ENCODE assay signal across 11 mouse cellular contexts in genomic region chr2:65920651-65921412, GRCm38 (mm10).
A peak's percentile ranks its signal among the peaks of the same experiment; 100 is the strongest.
DNase-seq lines count a peak whose midpoint lies in the region; ATAC-seq and TF ChIP-seq lines count a peak whose summit lies in the region.
"Had no signal": no experiment of that assay in that cellular context is flagged by ENCODE, and none has a peak within 500 bp of the region (broad histone marks: within the 10 kb centered on the region; RNA-seq: fewer than 3 reads in every experiment).

No protein-coding gene starts in this region.

- no peak for ATAC-seq in heart, embryonic 13.5 days (ENCODE audit: extremely low read depth, insufficient number of reproducible peaks, low FRiP score, low TSS enrichment)
- ATAC-seq in heart, embryonic 12.5 days (ENCODE audit: insufficient number of reproducible peaks, low FRiP score): no peak
- no peak for ATAC-seq in stomach, embryonic 16.5 days (ENCODE audit: insufficient read depth, low FRiP score)
- no peak for ATAC-seq in stomach, postnatal 0 days (ENCODE audit: low FRiP score, low TSS enrichment)

- TF ChIP-seq CTCF in stomach, postnatal 0 days (IDR thresholded peaks at IDR 0.05; ENCODE audit: low read depth): no peak

- 40% methylated on average over 9 of the region's 9 CpGs for WGBS in heart, embryonic 13.5 days
- WGBS in heart, embryonic 12.5 days: 41% methylated on average over 9 of the region's 9 CpGs
- 28% methylated on average over 9 of the region's 9 CpGs for WGBS in stomach, embryonic 16.5 days
- 40% methylated on average over 9 of the region's 9 CpGs for WGBS in stomach, postnatal 0 days
- 29% methylated on average over 9 of the region's 9 CpGs for WGBS in limb, embryonic 10.5 days

- H3K36me3 ChIP-seq in heart, embryonic 13.5 days: no peaks in the 10 kb centered on the region
- H3K36me3 ChIP-seq in heart, embryonic 12.5 days: no peaks in the 10 kb centered on the region
- no peaks in the 10 kb centered on the region for H3K36me3 ChIP-seq in stomach, embryonic 16.5 days (ENCODE audit: control insufficient read depth, insufficient read depth, low read length)
- H3K36me3 ChIP-seq in stomach, postnatal 0 days (ENCODE audit: control insufficient read depth, insufficient read depth, low read length): no peaks in the 10 kb centered on the region
- no peaks in the 10 kb centered on the region for H3K36me3 ChIP-seq in limb, embryonic 10.5 days

- H3K27me3 ChIP-seq in heart, embryonic 13.5 days (replicated peaks): no peaks in the 10 kb centered on the region
- H3K27me3 ChIP-seq in heart, embryonic 12.5 days (replicated peaks): no peaks in the 10 kb centered on the region
- H3K27me3 ChIP-seq in stomach, embryonic 16.5 days (ENCODE audit: control insufficient read depth, insufficient read depth, low read length): no peaks in the 10 kb centered on the region
- H3K27me3 ChIP-seq in stomach, postnatal 0 days (ENCODE audit: control insufficient read depth, insufficient read depth, low read length): no peaks in the 10 kb centered on the region
- no peaks in the 10 kb centered on the region for H3K27me3 ChIP-seq in limb, embryonic 10.5 days (ENCODE audit: low read depth, poor library complexity, severe bottlenecking)

- H3K4me1 ChIP-seq in heart, embryonic 13.5 days: peaks cover 13% of the 10 kb centered on the region; the same call in 1 of the 2 replicates
- H3K4me1 ChIP-seq in heart, embryonic 12.5 days (replicated peaks): peaks cover 9% of the 10 kb centered on the region; the same call in 1 of the 2 replicates
- no peaks in the 10 kb centered on the region for H3K4me1 ChIP-seq in stomach, embryonic 16.5 days (ENCODE audit: control insufficient read depth, insufficient read depth, low read length)
- H3K4me1 ChIP-seq in stomach, postnatal 0 days (replicated peaks; ENCODE audit: control insufficient read depth, insufficient read depth): no peaks in the 10 kb centered on the region
- H3K4me1 ChIP-seq in limb, embryonic 10.5 days: peaks cover 18% of the 10 kb centered on the region

- no peak overlapping the region for H3K27ac ChIP-seq in heart, embryonic 13.5 days (replicated peaks)
- H3K27ac ChIP-seq in heart, embryonic 12.5 days (ENCODE audit: poor library complexity, severe bottlenecking): no peak overlapping the region
- H3K27ac ChIP-seq in stomach, embryonic 16.5 days (ENCODE audit: low read length): no peak overlapping the region
- no peak overlapping the region for H3K27ac ChIP-seq in stomach, postnatal 0 days (replicated peaks)
- H3K27ac ChIP-seq in limb, embryonic 10.5 days: peak overlapping the region; percentile 66
- H3K27ac ChIP-seq: heart, adult 2 months had no signal

- no peaks in the 10 kb centered on the region for H3K9me3 ChIP-seq in heart, embryonic 13.5 days
- H3K9me3 ChIP-seq in heart, embryonic 12.5 days (replicated peaks): no peaks in the 10 kb centered on the region
- H3K9me3 ChIP-seq in stomach, embryonic 16.5 days (replicated peaks; ENCODE audit: control insufficient read depth, low read length): no peaks in the 10 kb centered on the region
- no peaks in the 10 kb centered on the region for H3K9me3 ChIP-seq in stomach, postnatal 0 days (ENCODE audit: control insufficient read depth, low read length)
- no peaks in the 10 kb centered on the region for H3K9me3 ChIP-seq in limb, embryonic 10.5 days (replicated peaks)

- no peak for DNase-seq in stomach, postnatal 0 days (ENCODE audit: low spot score)
- DNase-seq in limb, embryonic 10.5 days (ENCODE audit: low spot score): no peak
- no peak for DNase-seq in gastrocnemius, postnatal 4 days (ENCODE audit: low spot score in 2 of 2)
- no peak for DNase-seq in urinary bladder, postnatal 25 days (ENCODE audit: low spot score)
- DNase-seq in lung, postnatal 14 days: no peak
- DNase-seq: adrenal gland, postnatal 10 days; cerebellum, adult 8-10 months; heart, adult 2 months had no signal

- no peak overlapping the region for H3K4me3 ChIP-seq in heart, embryonic 13.5 days
- H3K4me3 ChIP-seq in heart, embryonic 12.5 days: no peak overlapping the region
- H3K4me3 ChIP-seq in stomach, embryonic 16.5 days (replicated peaks; ENCODE audit: low read length): no peak overlapping the region
- no peak overlapping the region for H3K4me3 ChIP-seq in stomach, postnatal 0 days (ENCODE audit: low read depth, low read length)
- H3K4me3 ChIP-seq in limb, embryonic 10.5 days: peak overlapping the region; percentile 29
- H3K4me3 ChIP-seq: heart, adult 2 months had no signal

- peak overlapping the region; percentile 12; the same call in 1 of the 2 replicates for H3K4me2 ChIP-seq in heart, embryonic 13.5 days
- H3K4me2 ChIP-seq in heart, embryonic 12.5 days: no peak overlapping the region
- H3K4me2 ChIP-seq in stomach, embryonic 16.5 days (ENCODE audit: low read depth, low read length): peak overlapping the region; percentile 24; the same call in 1 of the 2 replicates
- H3K4me2 ChIP-seq in stomach, postnatal 0 days (replicated peaks; ENCODE audit: low read depth): no peak overlapping the region

- TF ChIP-seq EP300 in stomach, postnatal 0 days (optimal IDR thresholded peaks at IDR 0.05): no peak

- no peak overlapping the region for H3K9ac ChIP-seq in heart, embryonic 13.5 days
- no peak overlapping the region for H3K9ac ChIP-seq in heart, embryonic 12.5 days
- no peak overlapping the region for H3K9ac ChIP-seq in stomach, embryonic 16.5 days (ENCODE audit: low read length)
- no peak overlapping the region for H3K9ac ChIP-seq in stomach, postnatal 0 days (ENCODE audit: low read length)

Comparison
In these comparisons a context has a peak if more than half of its experiments do, and no peak if none do; other contexts are left out.
1. H3K4me2 ChIP-seq: peak in heart, embryonic 13.5 days (single experiment) and stomach, embryonic 16.5 days (single experiment); none in heart, embryonic 12.5 days (single experiment) and stomach, postnatal 0 days (single experiment).